ENCODE assay signal across 8 mouse cellular contexts in the genomic region with DNA sequence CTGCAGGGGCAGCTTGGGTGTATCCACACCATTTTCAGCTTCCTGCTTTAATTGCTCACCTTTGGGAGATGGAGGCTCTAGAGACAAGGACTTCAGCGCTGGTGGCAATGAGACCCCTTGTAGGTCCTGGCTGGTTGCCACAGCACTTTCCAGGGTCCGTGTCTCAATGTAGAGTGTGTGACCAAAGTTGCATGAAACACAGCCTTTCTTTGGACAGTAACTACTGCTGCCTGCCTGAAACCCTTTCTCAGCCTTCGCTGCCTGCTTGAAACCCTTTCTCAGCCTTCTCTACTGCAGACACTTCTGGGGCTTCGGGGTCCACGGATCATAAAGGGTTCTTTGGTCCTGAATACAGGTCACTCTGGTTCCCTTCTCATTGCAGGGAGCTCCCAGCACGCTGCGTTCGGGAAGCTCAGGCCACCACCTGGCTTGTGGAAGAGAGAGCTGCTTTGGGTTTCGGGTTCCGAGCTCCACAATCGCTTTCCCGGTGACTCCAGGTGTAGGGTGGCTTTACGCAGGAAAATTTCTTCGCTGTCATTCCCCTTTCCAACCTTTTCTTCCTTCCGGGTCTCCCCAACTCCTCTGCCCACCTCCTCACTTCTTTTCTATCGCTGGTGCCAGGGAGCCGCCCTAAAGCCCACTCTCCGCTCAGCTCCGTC. TPM values are rescaled to one million over a fixed set of nuclear protein-coding genes. Genes with fewer than 3 reads are reported as not detected.
DNase-seq lines count a peak whose midpoint lies in the region; ATAC-seq lines count a peak whose summit lies in the region.

No protein-coding gene starts in this region.

- peaks cover 7% of the 10 kb centered on the region for H3K4me1 ChIP-seq in heart, embryonic 11.5 days (ENCODE audit: control insufficient read depth, insufficient read depth, low read length)
- peaks cover 15% of the 10 kb centered on the region for H3K4me1 ChIP-seq in forebrain, embryonic 13.5 days
- H3K4me1 ChIP-seq in limb, embryonic 11.5 days (ENCODE audit: control insufficient read depth, insufficient read depth, low read length), result no peaks in the 10 kb centered on the region
- H3K4me1 ChIP-seq in midbrain, embryonic 15.5 days, result peaks cover 25% of the 10 kb centered on the region

- WGBS in heart, embryonic 11.5 days (ENCODE audit: insufficient replicate concordance), result under 1% methylated on average over 19 of the region's 19 CpGs
- 1% methylated on average over 19 of the region's 19 CpGs for WGBS in forebrain, embryonic 13.5 days
- under 1% methylated on average over 19 of the region's 19 CpGs for WGBS in limb, embryonic 11.5 days
- WGBS in midbrain, embryonic 15.5 days, result under 1% methylated on average over 19 of the region's 19 CpGs

- no peaks in the 10 kb centered on the region for H3K9me3 ChIP-seq in heart, embryonic 11.5 days (replicated peaks; ENCODE audit: control insufficient read depth, low read length)
- no peaks in the 10 kb centered on the region for H3K9me3 ChIP-seq in forebrain, embryonic 13.5 days (replicated peaks)
- H3K9me3 ChIP-seq in limb, embryonic 11.5 days (ENCODE audit: control insufficient read depth, low read length), result no peaks in the 10 kb centered on the region
- no peaks in the 10 kb centered on the region for H3K9me3 ChIP-seq in midbrain, embryonic 15.5 days

- H3K36me3 ChIP-seq in heart, embryonic 11.5 days (ENCODE audit: control insufficient read depth, insufficient read depth, low read length), result no peaks in the 10 kb centered on the region
- H3K36me3 ChIP-seq in forebrain, embryonic 13.5 days (ENCODE audit: poor library complexity, severe bottlenecking), result no peaks in the 10 kb centered on the region
- H3K36me3 ChIP-seq in limb, embryonic 11.5 days (ENCODE audit: control insufficient read depth, insufficient read depth, low read length), result no peaks in the 10 kb centered on the region
- H3K36me3 ChIP-seq in midbrain, embryonic 15.5 days (replicated peaks), result no peaks in the 10 kb centered on the region

- H3K27ac ChIP-seq in heart, embryonic 11.5 days (ENCODE audit: low read depth, low read length), result peak overlapping the region; percentile 92
- peak overlapping the region; percentile 93 for H3K27ac ChIP-seq in forebrain, embryonic 13.5 days
- peak overlapping the region; percentile 76; the same call in 1 of the 2 replicates for H3K27ac ChIP-seq in limb, embryonic 11.5 days (replicated peaks; ENCODE audit: low read depth, low read length)
- H3K27ac ChIP-seq in midbrain, embryonic 15.5 days, result peak overlapping the region; percentile 90

- peak overlapping the region; percentile 97 for H3K4me3 ChIP-seq in heart, embryonic 11.5 days (ENCODE audit: low read depth, low read length)
- peak overlapping the region; percentile 98 for H3K4me3 ChIP-seq in forebrain, embryonic 13.5 days
- peak overlapping the region; percentile 84 for H3K4me3 ChIP-seq in limb, embryonic 11.5 days (ENCODE audit: low read depth, low read length)
- H3K4me3 ChIP-seq in midbrain, embryonic 15.5 days, result peak overlapping the region; percentile 62

- no peak for DNase-seq in heart, adult 8-10 months (ENCODE audit: low spot score)
- DNase-seq in thymus, postnatal 0 days (ENCODE audit: low spot score), result peak; percentile 7
- DNase-seq in thymus, postnatal 36 days, result no peak
- DNase-seq in limb, embryonic 11.5 days (ENCODE audit: low spot score), result no peak
- DNase-seq in Muller cell, postnatal 12 days (ENCODE audit: inconsistent ontology term), result no peak

- ATAC-seq in heart, embryonic 11.5 days (replicated peaks; ENCODE audit: insufficient number of reproducible peaks, low FRiP score, low TSS enrichment), result no peak
- ATAC-seq in forebrain, embryonic 13.5 days, result no peak; the same call in 1 of the 2 replicates
- ATAC-seq in limb, embryonic 11.5 days (ENCODE audit: insufficient number of reproducible peaks, low FRiP score, low TSS enrichment, low read depth), result no peak
- no peak; the same call in 1 of the 2 replicates for ATAC-seq in midbrain, embryonic 15.5 days (replicated peaks)

- peak overlapping the region; percentile 85 for H3K4me2 ChIP-seq in heart, embryonic 11.5 days
- H3K4me2 ChIP-seq in forebrain, embryonic 13.5 days, result peak overlapping the region; percentile 92
- H3K4me2 ChIP-seq in limb, embryonic 11.5 days (ENCODE audit: low read depth, severe bottlenecking), result peak overlapping the region; percentile 86
- peak overlapping the region; percentile 74 for H3K4me2 ChIP-seq in midbrain, embryonic 15.5 days

- peak overlapping the region; percentile 95 for H3K9ac ChIP-seq in heart, embryonic 11.5 days (ENCODE audit: low read depth, low read length)
- H3K9ac ChIP-seq in forebrain, embryonic 13.5 days, result peak overlapping the region; percentile 95
- peak overlapping the region; percentile 89 for H3K9ac ChIP-seq in limb, embryonic 11.5 days (ENCODE audit: low read length)
- peak overlapping the region; percentile 61 for H3K9ac ChIP-seq in midbrain, embryonic 15.5 days

- H3K27me3 ChIP-seq in heart, embryonic 11.5 days (ENCODE audit: control insufficient read depth, insufficient read depth, low read length), result no peaks in the 10 kb centered on the region
- no peaks in the 10 kb centered on the region for H3K27me3 ChIP-seq in forebrain, embryonic 13.5 days
- no peaks in the 10 kb centered on the region for H3K27me3 ChIP-seq in limb, embryonic 11.5 days (ENCODE audit: control insufficient read depth, insufficient read depth, low read length)
- H3K27me3 ChIP-seq in midbrain, embryonic 15.5 days (replicated peaks), result no peaks in the 10 kb centered on the region

RNA-seq across cellular contexts. Expression of gene Htt, which starts 0.6 kb away (rescaled TPM):
- polyA plus RNA-seq in heart, embryonic 11.5 days (2014; fragmentation: Nextera tagmentation; extraction: Ambion mirVana), result 8.4 and 15.5 TPM in 2 replicates
- total RNA-seq in heart, adult 8-10 months (2022), result 10 to 100 TPM; 12.1 to 13.2 (median 12.4) TPM
- 5.6 and 8.3 TPM in 2 replicates for polyA plus RNA-seq in thymus, postnatal 0 days (2015; fragmentation: Nextera tagmentation; extraction: Ambion mirVana)
- polyA plus RNA-seq in forebrain, embryonic 13.5 days (2015; fragmentation: Nextera tagmentation; extraction: Ambion mirVana), result 13.1 and 16.4 TPM in 2 replicates
- polyA plus RNA-seq in limb, embryonic 11.5 days (2014; fragmentation: Nextera tagmentation; extraction: Ambion mirVana), result 15.0 and 16.4 TPM in 2 replicates
- polyA plus RNA-seq in midbrain, embryonic 15.5 days (2015; fragmentation: Nextera tagmentation; extraction: Ambion mirVana), result 15.8 and 17.1 TPM in 2 replicates
